Mouse (Mus musculus) midbrain, embryonic 12.5 days (tissue): ENCODE measurements around the gene Gon7. TPM values are rescaled to one million over a fixed set of nuclear protein-coding genes. Genes with fewer than 3 reads are reported as not detected.

Experiments used
- ATAC-seq: fragments of 200-750 bp; cut with Nextera tagmentation; 2 replicates; pipeline ENCODE4 v1.8.0; 2017; ENCODE audit warnings: low read depth, moderate TSS enrichment, moderate library complexity; ENCODE audit not compliant: low FRiP score
- H3K27ac ChIP-seq: fragments of 300-500 bp; sonication (generic); replicated peaks from 2 replicates; pipeline ENCODE4 v1.5.1; 2016; ENCODE audit warnings: mild to moderate bottlenecking
- H3K27me3 ChIP-seq: fragments of 300-500 bp; sonication (generic); 2 replicates; pipeline ENCODE4 v1.6.1; 2016; ENCODE audit warnings: mild to moderate bottlenecking
- H3K36me3 ChIP-seq: fragments of 300-500 bp; sonication (generic); 2 replicates; pipeline ENCODE4 v1.6.1; 2016
- H3K4me1 ChIP-seq: fragments of 300-500 bp; sonication (generic); 2 replicates; pipeline ENCODE4 v1.6.1; 2016
- H3K4me2 ChIP-seq: fragments of 300-500 bp; sonication (generic); replicated peaks from 2 replicates; pipeline ENCODE4 v1.6.1; 2016; ENCODE audit warnings: mild to moderate bottlenecking, moderate library complexity
- H3K4me3 ChIP-seq: fragments of 300-500 bp; sonication (generic); 2 replicates; pipeline ENCODE4 v1.5.1; 2016; ENCODE audit warnings: mild to moderate bottlenecking
- H3K9ac ChIP-seq: fragments of 300-500 bp; sonication (generic); replicated peaks from 2 replicates; pipeline ENCODE4 v1.6.1; 2016; ENCODE audit warnings: mild to moderate bottlenecking, moderate library complexity
- H3K9me3 ChIP-seq: fragments of 300-500 bp; sonication (generic); 2 replicates; pipeline ENCODE4 v1.6.1; 2016; ENCODE audit warnings: mild to moderate bottlenecking
- WGBS: fragments of 180-500 bp; shearing (Covaris S2); methylation state at CpG from one replicate; pipeline ENCODE4 v1.1.7; 2016; 5-methylcytosine and 5-hydroxymethylcytosine counted together
- polyA plus RNA-seq: library from polyadenylated mRNA; unstranded; fragments of >200 nt; fragmentation: Nextera tagmentation; extraction: Ambion mirVana; gene quantifications from 2 replicates; pipeline ENCODE4 v1.2.1, GENCODE M21; 2016

The Gon7 gene
- polyA plus RNA-seq, 1 experiment from 2014 or later, result 46.0 TPM

DNA sequence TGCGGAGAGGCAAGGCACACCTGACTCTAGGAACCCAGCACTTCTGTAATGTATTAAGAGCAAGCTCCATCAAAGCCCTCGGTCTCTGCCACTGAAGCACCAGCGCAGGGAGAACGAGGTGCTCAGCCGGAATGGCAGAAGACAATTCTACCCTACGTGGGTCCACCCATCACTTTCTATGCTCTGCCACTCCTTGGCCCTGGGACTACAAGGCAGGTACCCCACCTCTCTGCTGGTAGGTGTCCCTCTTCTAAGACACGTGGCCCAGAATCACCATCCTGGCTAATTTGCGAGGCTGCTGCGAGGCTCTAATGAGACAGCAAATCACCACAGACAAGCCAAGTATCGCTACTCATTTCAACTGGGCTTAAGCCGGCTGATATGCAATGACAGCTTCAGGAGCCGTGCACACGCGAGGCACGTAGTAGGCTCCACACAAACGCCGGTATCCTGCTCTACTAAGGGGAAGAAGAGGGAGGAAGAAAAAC, 53.6 kb downstream of the Gon7 start:
- Histone ChIP-seq H3K27me3 (peaks cover 16% of the 10 kb centered on the region), H3K9ac (peak overlapping the region; percentile 79), H3K4me3 (peak overlapping the region; percentile 85), H3K9me3 (no peaks in the 10 kb centered on the region), H3K4me2 (peak overlapping the region; percentile 94), H3K27ac (peak overlapping the region; percentile 69; the same call in 1 of the 2 replicates), H3K4me1 (peaks cover 51% of the 10 kb centered on the region), H3K36me3 (no peaks in the 10 kb centered on the region)
- ATAC-seq, result 0 out of 2 replicates have a peak, but pooled peaks have one; percentile 11
- 6% methylated on average over 17 of the region's 17 CpGs for WGBS

DNA sequence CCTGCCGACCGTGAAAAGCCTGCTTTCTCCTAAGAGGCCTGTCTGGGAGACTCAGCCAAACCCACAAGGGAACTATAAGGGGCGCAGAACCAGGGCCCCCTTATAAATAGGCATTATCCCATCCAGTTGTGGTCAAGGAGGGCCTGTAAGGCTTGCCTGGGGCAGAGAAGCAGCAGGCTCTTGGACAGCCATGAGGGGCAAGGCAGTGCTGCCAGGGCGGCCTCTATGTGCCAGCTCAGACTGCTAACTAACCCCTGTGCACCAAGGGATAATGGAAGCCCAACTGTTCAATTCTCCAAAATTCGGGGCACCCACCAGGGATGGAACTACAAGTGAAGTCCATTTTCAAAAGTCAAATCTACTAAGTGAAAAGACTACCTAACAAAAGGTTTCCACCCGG, 54.2 kb downstream of the Gon7 start:
- H3K4me2 ChIP-seq, result peak overlapping the region; percentile 94
- ATAC-seq, result no peak
- peak overlapping the region; percentile 85 for H3K4me3 ChIP-seq
- peaks cover 16% of the 10 kb centered on the region for H3K27me3 ChIP-seq
- H3K9me3 ChIP-seq, result no peaks in the 10 kb centered on the region
- H3K27ac ChIP-seq, result 0 out of 2 replicates have a peak overlapping the region, but pooled peaks have one; percentile 20
- H3K4me1 ChIP-seq, result peaks cover 56% of the 10 kb centered on the region
- WGBS, result 29% methylated on average over 6 of the region's 6 CpGs
- peak overlapping the region; percentile 79; the same call in 1 of the 2 replicates for H3K9ac ChIP-seq
- no peaks in the 10 kb centered on the region for H3K36me3 ChIP-seq

Other genes starting within 250 kb of the Gon7 start
- gene Chga, start 202.8 kb downstream of the Gon7 start, polyA plus RNA-seq, result 44.6 and 48.1 TPM in 2 replicates
- gene Itpk1, start 52.9 kb downstream of the Gon7 start, polyA plus RNA-seq, result 15.4 and 17.2 TPM in 2 replicates
- gene Moap1, start 14.1 kb downstream of the Gon7 start, polyA plus RNA-seq, result 36.8 and 41.6 TPM in 2 replicates
- 12.6 TPM in 2 replicates for gene Tmem251, start 14.0 kb downstream of the Gon7 start, polyA plus RNA-seq
- gene Gm28051, start within 50 bp of the Gon7 start, polyA plus RNA-seq, result not detected in 2 replicates
- 54.1 and 56.0 TPM in 2 replicates for gene Ubr7, start 164 bp upstream of the Gon7 start, polyA plus RNA-seq
- gene Gm20604, start 869 bp upstream of the Gon7 start, polyA plus RNA-seq, result 32.6 and 36.8 TPM in 2 replicates
- 25.8 and 29.6 TPM in 2 replicates for gene Btbd7, start 120.7 kb upstream of the Gon7 start, polyA plus RNA-seq
- gene Cox8c, start 141.5 kb upstream of the Gon7 start, polyA plus RNA-seq, result not detected in 2 replicates
- 4.8 and 4.9 TPM in 2 replicates for gene Unc79, start 191.1 kb upstream of the Gon7 start, polyA plus RNA-seq